Mouse (Mus musculus) MEL (cell line): ENCODE data around the gene Otof. TPM values are rescaled to one million over a fixed set of nuclear protein-coding genes. Genes with fewer than 3 reads are reported as not detected.

Experiments
- DNase-seq: peaks from one replicate; pipeline ENCODE4 v3.0.0; 2011; ENCODE audit warnings: low read depth, low spot score
- H3K27ac ChIP-seq: 2 replicates; pipeline ENCODE4 v1.5.1; 2012; ENCODE audit warnings: low read depth, mild to moderate bottlenecking, control low read depth, low read length, moderate library complexity; ENCODE audit not compliant: control insufficient read depth
- H3K27me3 ChIP-seq, 2 experiments: fragments of 150-350 bp in 1 of 2; sonication (generic) in 1 of 2; 2 replicates each; pipeline ENCODE4 v1.6.1; 2012; ENCODE audit warnings: low read length in 2 of 2, mild to moderate bottlenecking in 2 of 2, improper control_type of control experiment in 1 of 2, moderate library complexity in 1 of 2; ENCODE audit not compliant: insufficient read depth in 2 of 2, control insufficient read depth in 1 of 2
- H3K36me3 ChIP-seq, 2 experiments: 2 replicates each; pipeline ENCODE4 v1.6.1; 2012 to 2014; ENCODE audit warnings: low read length in 2 of 2, improper control_type of control experiment in 1 of 2, inconsistent platforms in 1 of 2, mild to moderate bottlenecking in 1 of 2; ENCODE audit not compliant: insufficient read depth in 2 of 2, control insufficient read depth in 1 of 2
- H3K4me1 ChIP-seq, 2 experiments: fragments of 150-350 bp in 1 of 2; sonication (generic) in 1 of 2; 2 replicates each; pipeline ENCODE4 v1.6.1; 2012; ENCODE audit warnings: low read length in 2 of 2, improper control_type of control experiment in 1 of 2, mild to moderate bottlenecking in 1 of 2; ENCODE audit not compliant: insufficient read depth in 2 of 2, control insufficient read depth in 1 of 2
- H3K4me3 ChIP-seq, 2 experiments: fragments of 150-350 bp in 1 of 2; sonication (generic) in 1 of 2; 2 replicates each; pipeline ENCODE4 v1.5.1; 2012; ENCODE audit warnings: low read depth in 2 of 2, low read length in 2 of 2, mild to moderate bottlenecking in 2 of 2, moderate library complexity in 2 of 2, control low read depth in 1 of 2, improper control_type of control experiment in 1 of 2; ENCODE audit not compliant: control insufficient read depth in 1 of 2, insufficient read depth in 1 of 2
- H3K79me2 ChIP-seq: 2 replicates; pipeline ENCODE4 v1.6.1; 2012; ENCODE audit warnings: mild to moderate bottlenecking, low read length, moderate library complexity; ENCODE audit not compliant: control insufficient read depth, poor library complexity, insufficient read depth
- H3K9ac ChIP-seq: 2 replicates; pipeline ENCODE4 v1.6.1; 2012; ENCODE audit warnings: low read depth, mild to moderate bottlenecking, control low read depth, low read length, moderate library complexity; ENCODE audit not compliant: control insufficient read depth, poor library complexity, severe bottlenecking
- H3K9me3 ChIP-seq: fragments of 150-350 bp; sonication (generic); replicated peaks from 2 replicates; pipeline ENCODE4 v1.6.1; 2012; ENCODE audit warnings: mild to moderate bottlenecking, low read length, improper control_type of control experiment, moderate library complexity; ENCODE audit not compliant: insufficient read depth
- BHLHE40 ChIP-seq: IDR thresholded peaks from 2 replicates; pipeline ENCODE4 v1.6.1; 2012; ENCODE audit warnings: low read depth, mild to moderate bottlenecking, inconsistent platforms, low read length, improper control_type of control experiment, borderline replicate concordance
- CTCF ChIP-seq, 3 experiments: IDR thresholded peaks in 2 of 3; conservative IDR thresholded peaks in 1 of 3; 2 replicates each; pipeline ENCODE4 v1.5.1; 2011 to 2012; ENCODE audit warnings: low read length in 3 of 3, low read depth in 2 of 3, mild to moderate bottlenecking in 2 of 3, improper control_type of control experiment in 1 of 3, inconsistent platforms in 1 of 3, mixed read lengths in 1 of 3, moderate library complexity in 1 of 3; ENCODE audit not compliant: control insufficient read depth in 1 of 3, insufficient read depth in 1 of 3, poor library complexity in 1 of 3, severe bottlenecking in 1 of 3
- ELF1 ChIP-seq: IDR thresholded peaks from 2 replicates; pipeline ENCODE4 v1.6.1; 2014; ENCODE audit warnings: low read depth, mild to moderate bottlenecking, inconsistent platforms, low read length, improper control_type of control experiment, moderate library complexity
- EP300 ChIP-seq, 2 experiments: IDR thresholded peaks; 2 replicates each; pipeline ENCODE4 v1.6.1; 2011; ENCODE audit warnings: improper control_type of control experiment in 2 of 2, low read length in 2 of 2, low read depth in 1 of 2, mild to moderate bottlenecking in 1 of 2
- GABPA ChIP-seq: IDR thresholded peaks from 2 replicates; pipeline ENCODE4 v1.6.1; 2012; ENCODE audit warnings: low read depth, mild to moderate bottlenecking, inconsistent platforms, low read length, improper control_type of control experiment, moderate library complexity
- GATA1 ChIP-seq: IDR thresholded peaks from 2 replicates; pipeline ENCODE4 v1.6.1; 2011; ENCODE audit warnings: low read depth, low read length, improper control_type of control experiment
- HCFC1 ChIP-seq: IDR thresholded peaks from 2 replicates; pipeline ENCODE4 v1.6.1; 2012; ENCODE audit warnings: low read depth, mild to moderate bottlenecking, inconsistent platforms, low read length, improper control_type of control experiment, moderate library complexity
- JUND ChIP-seq: IDR thresholded peaks from 2 replicates; pipeline ENCODE4 v1.6.1; 2011; ENCODE audit warnings: low read depth, mild to moderate bottlenecking, improper control_type of control experiment, low read length
- KAT2A ChIP-seq: conservative IDR thresholded peaks from 2 replicates; pipeline ENCODE4 v1.6.1; 2012; ENCODE audit warnings: low read depth, low read length, improper control_type of control experiment, inconsistent platforms
- MAFK ChIP-seq: IDR thresholded peaks from 2 replicates; pipeline ENCODE4 v1.6.1; 2011; ENCODE audit warnings: low read depth, mild to moderate bottlenecking, low read length, improper control_type of control experiment, borderline replicate concordance
- MAX ChIP-seq: IDR thresholded peaks from 2 replicates; pipeline ENCODE4 v1.6.1; 2011; ENCODE audit warnings: low read length, improper control_type of control experiment
- MYB ChIP-seq: IDR thresholded peaks from 2 replicates; pipeline ENCODE4 v1.6.1; 2011; ENCODE audit warnings: mild to moderate bottlenecking, low read depth, low read length, improper control_type of control experiment
- MYC ChIP-seq: IDR thresholded peaks from 2 replicates; pipeline ENCODE4 v1.6.1; 2011; ENCODE audit warnings: low read depth, mild to moderate bottlenecking, low read length, improper control_type of control experiment, moderate library complexity
- NELFE ChIP-seq: IDR thresholded peaks from 2 replicates; pipeline ENCODE4 v1.6.1; 2011; ENCODE audit warnings: low read depth, low read length, improper control_type of control experiment
- NRF1 ChIP-seq: IDR thresholded peaks from 2 replicates; pipeline ENCODE4 v1.6.1; 2014; ENCODE audit warnings: low read depth, mild to moderate bottlenecking, inconsistent platforms, low read length, improper control_type of control experiment, moderate library complexity; ENCODE audit not compliant: poor library complexity, insufficient read depth, severe bottlenecking
- POLR2AphosphoS5 ChIP-seq: IDR thresholded peaks from 2 replicates; pipeline ENCODE4 v1.6.1; 2012; ENCODE audit warnings: low read depth, borderline replicate concordance, mild to moderate bottlenecking, inconsistent platforms, low read length, moderate library complexity, mixed read lengths
- RCOR1 ChIP-seq: IDR thresholded peaks from 2 replicates; pipeline ENCODE4 v1.6.1; 2012; ENCODE audit warnings: low read depth, mild to moderate bottlenecking, inconsistent platforms, low read length, improper control_type of control experiment
- SMC3 ChIP-seq: IDR thresholded peaks from 2 replicates; pipeline ENCODE4 v1.6.1; 2011; ENCODE audit warnings: low read depth, low read length, improper control_type of control experiment
- TAL1 ChIP-seq: IDR thresholded peaks from 2 replicates; pipeline ENCODE4 v1.6.1; 2012; ENCODE audit warnings: mild to moderate bottlenecking, inconsistent platforms, low read length, moderate library complexity, mixed read lengths
- TBP ChIP-seq: IDR thresholded peaks from 2 replicates; pipeline ENCODE4 v1.8.0; 2011; ENCODE audit warnings: low read depth, low read length, improper control_type of control experiment
- TCF12 ChIP-seq: IDR thresholded peaks from 2 replicates; pipeline ENCODE4 v1.6.1; 2014; ENCODE audit warnings: low read depth, mild to moderate bottlenecking, inconsistent platforms, low read length, improper control_type of control experiment, moderate library complexity
- USF2 ChIP-seq, 2 experiments: IDR thresholded peaks; 2 replicates each; pipeline ENCODE4 v1.6.1; 2011 to 2012; ENCODE audit warnings: improper control_type of control experiment in 2 of 2, low read length in 2 of 2, borderline replicate concordance in 1 of 2, inconsistent platforms in 1 of 2, low read depth in 1 of 2, mild to moderate bottlenecking in 1 of 2; ENCODE audit not compliant: insufficient read depth in 1 of 2
- ZC3H11A ChIP-seq: IDR thresholded peaks from 2 replicates; pipeline ENCODE4 v1.6.1; 2012; ENCODE audit warnings: low read depth, mild to moderate bottlenecking, inconsistent platforms, low read length, improper control_type of control experiment
- ZKSCAN1 ChIP-seq: IDR thresholded peaks from 2 replicates; pipeline ENCODE4 v1.6.1; 2012; ENCODE audit warnings: low read depth, mild to moderate bottlenecking, inconsistent platforms, low read length, improper control_type of control experiment, moderate library complexity
- ZNF384 ChIP-seq: IDR thresholded peaks from 2 replicates; pipeline ENCODE4 v1.6.1; 2012; ENCODE audit warnings: low read depth, mild to moderate bottlenecking, inconsistent platforms, low read length, improper control_type of control experiment
- polyA plus RNA-seq, 2 experiments: library from polyadenylated mRNA; stranded (reverse) in 1 of 2; unstranded in 1 of 2; fragments of >175 nt in 1 of 2; fragments of >200 nt in 1 of 2; gene quantifications; 2 replicates each; pipeline versions ENCODE4 v1.2.1 to v1.2.4; 2012; ENCODE audit warnings: low replicate concordance in 2 of 2, low read depth in 1 of 2; ENCODE audit not compliant: insufficient read length in 2 of 2, insufficient read depth in 1 of 2, missing spikeins in 1 of 2
- total RNA-seq: library from RNA; depleted of rRNA; stranded (reverse); fragments of 300-350 nt; gene quantifications from 2 replicates; pipeline ENCODE4 v1.2.3, GENCODE M21; 2012

The Otof gene
- total and polyA plus RNA-seq, 3 experiments: 0.01 TPM; not detected in 2

DNA sequence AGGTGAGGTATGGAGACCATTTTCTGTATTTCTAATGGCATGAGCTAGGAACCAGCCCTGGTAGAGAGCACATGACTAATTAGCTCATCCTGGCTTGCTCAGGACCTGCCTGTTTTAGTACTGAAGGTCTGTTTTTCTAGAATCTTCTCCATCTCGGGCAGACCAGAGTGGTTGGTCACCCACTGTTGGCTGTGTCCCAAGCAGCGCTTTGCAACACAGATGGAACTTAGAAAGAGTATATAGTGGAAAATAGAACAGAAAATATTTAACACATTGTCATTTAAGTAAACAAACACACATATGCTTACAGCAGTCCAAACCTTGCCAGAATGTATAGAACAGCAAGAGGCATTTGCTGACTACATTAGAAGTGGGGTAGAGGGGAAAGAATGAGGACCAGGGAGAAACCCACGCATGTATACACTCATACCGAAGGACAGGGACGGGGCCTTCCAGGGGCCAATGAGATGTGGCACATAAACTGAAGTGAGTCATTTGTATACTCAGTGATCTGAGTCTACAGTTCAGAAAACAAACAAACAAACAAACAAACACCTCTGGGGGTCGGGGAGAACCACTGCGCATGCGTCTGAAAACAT lies 21.3 kb downstream of the Otof start:
- no peaks in the 10 kb centered on the region for H3K79me2 ChIP-seq
- no peaks in the 10 kb centered on the region for H3K36me3 ChIP-seq
- no peak for TF ChIP-seq TAL1
- no peak for TF ChIP-seq MAX
- TF ChIP-seq TBP: no peak
- no peak for TF ChIP-seq MYC
- no peak for TF ChIP-seq NRF1
- TF ChIP-seq EP300 (IDR thresholded peaks at IDR 0.05; ENCODE audit: low read depth in 1 of 2, low read length in 2 of 2): no peak
- no peak for TF ChIP-seq ZNF384
- TF ChIP-seq RCOR1: no peak
- H3K4me1 ChIP-seq: no peaks in the 10 kb centered on the region
- H3K27me3 ChIP-seq: peaks cover 27 to 31% of the 10 kb centered on the region in 2 experiments
- H3K9me3 ChIP-seq: no peaks in the 10 kb centered on the region
- no peak overlapping the region for H3K9ac ChIP-seq
- H3K4me3 ChIP-seq: no peak overlapping the region
- no peak for DNase-seq
- no peak overlapping the region for H3K27ac ChIP-seq

DNA sequence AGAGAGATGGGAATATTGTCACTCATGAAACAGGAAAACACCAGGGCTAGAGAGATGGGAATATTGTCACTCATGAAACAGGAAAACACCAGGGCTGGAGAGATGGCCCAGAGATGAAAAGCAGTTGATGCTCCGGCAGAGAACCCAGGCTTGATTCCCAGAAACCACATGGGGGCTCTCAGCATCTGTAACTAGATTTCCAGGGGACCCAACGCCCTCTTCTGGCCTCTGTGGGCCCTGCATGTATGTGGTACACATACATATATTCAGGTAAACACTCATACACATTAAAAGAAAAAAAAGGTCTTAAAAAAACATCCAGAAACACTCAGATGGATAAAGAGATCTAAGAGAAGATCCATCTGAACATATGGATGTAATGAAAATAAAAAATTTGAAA lies 22.8 kb downstream of the Otof start:
- Histone ChIP-seq H3K27me3 (peaks cover 25 to 28% of the 10 kb centered on the region in 2 experiments), H3K27ac (no peak overlapping the region), H3K9me3 (no peaks in the 10 kb centered on the region), H3K36me3 (no peaks in the 10 kb centered on the region), H3K79me2 (no peaks in the 10 kb centered on the region), H3K4me1 (no peaks in the 10 kb centered on the region), H3K9ac (no peak overlapping the region), H3K4me3 (no peak overlapping the region)
- DNase-seq: peak; percentile 12
- no peak for TF ChIP-seq ZKSCAN1
- TF ChIP-seq SMC3: peak; percentile 33
- peak; percentile 18 to 38 (median 28); a peak in 5 of 6 replicates for TF ChIP-seq CTCF (IDR thresholded peaks at IDR 0.05 in 2 of 3, conservative IDR thresholded peaks at IDR 0.05 in 1 of 3; ENCODE audit: control insufficient read depth in 1 of 3, insufficient read depth in 1 of 3, low read depth in 2 of 3, low read length in 3 of 3, poor library complexity in 1 of 3, severe bottlenecking in 1 of 3)

DNA sequence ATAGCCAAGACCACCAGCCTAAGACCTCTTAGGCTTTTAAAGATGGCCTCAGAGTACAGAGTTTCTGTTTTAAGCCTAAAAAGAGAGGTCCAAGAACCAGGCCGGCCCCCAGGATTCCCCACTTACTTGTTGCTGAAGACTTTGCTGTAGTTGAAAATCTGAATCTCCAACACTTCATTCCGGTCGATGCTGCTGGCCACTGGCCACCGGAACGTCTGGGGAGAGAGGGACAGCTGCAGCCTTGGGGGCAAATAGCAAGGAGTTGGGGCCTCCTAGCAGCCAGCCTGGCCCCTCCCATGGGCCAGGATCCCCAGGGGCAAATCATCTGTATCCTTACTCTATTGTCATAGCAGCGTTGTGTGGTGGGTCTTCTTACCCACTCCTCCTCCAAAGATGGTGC lies 34.3 kb downstream of the Otof start:
- Histone ChIP-seq H3K79me2 (no peaks in the 10 kb centered on the region), H3K27ac (no peak overlapping the region), H3K9ac (no peak overlapping the region), H3K9me3 (no peaks in the 10 kb centered on the region), H3K4me3 (no peak overlapping the region), H3K36me3 (no peaks in the 10 kb centered on the region), H3K4me1 (no peaks in the 10 kb centered on the region), H3K27me3 (peaks cover 32 to 43% of the 10 kb centered on the region in 2 experiments)
- no peak for DNase-seq
- TF ChIP-seq BHLHE40 (no peak), USF2 (IDR thresholded peaks at IDR 0.05; ENCODE audit: borderline replicate concordance in 1 of 2, insufficient read depth in 1 of 2, low read depth in 1 of 2, low read length in 2 of 2) (no peak), POLR2AphosphoS5 (no peak), GABPA (no peak), GATA1 (no peak), MAFK (no peak), MAX (no peak), KAT2A (no peak), MYB (no peak), JUND (no peak), RCOR1 (no peak), NELFE (no peak), TAL1 (no peak), ELF1 (no peak), TCF12 (no peak), CTCF (IDR thresholded peaks at IDR 0.05 in 2 of 3, conservative IDR thresholded peaks at IDR 0.05 in 1 of 3; ENCODE audit: control insufficient read depth in 1 of 3, insufficient read depth in 1 of 3, low read depth in 2 of 3, low read length in 3 of 3, poor library complexity in 1 of 3, severe bottlenecking in 1 of 3) (no peak), HCFC1 (no peak), ZC3H11A (no peak)
